Mouse (Mus musculus): ENCODE data around the gene Uck1.
"Not testable (repeated sequence)": the region's sequence is repeated elsewhere in the genome, so short reads cannot be mapped to it uniquely, and the experiment has no call there.

Gene Uck1

DNA sequence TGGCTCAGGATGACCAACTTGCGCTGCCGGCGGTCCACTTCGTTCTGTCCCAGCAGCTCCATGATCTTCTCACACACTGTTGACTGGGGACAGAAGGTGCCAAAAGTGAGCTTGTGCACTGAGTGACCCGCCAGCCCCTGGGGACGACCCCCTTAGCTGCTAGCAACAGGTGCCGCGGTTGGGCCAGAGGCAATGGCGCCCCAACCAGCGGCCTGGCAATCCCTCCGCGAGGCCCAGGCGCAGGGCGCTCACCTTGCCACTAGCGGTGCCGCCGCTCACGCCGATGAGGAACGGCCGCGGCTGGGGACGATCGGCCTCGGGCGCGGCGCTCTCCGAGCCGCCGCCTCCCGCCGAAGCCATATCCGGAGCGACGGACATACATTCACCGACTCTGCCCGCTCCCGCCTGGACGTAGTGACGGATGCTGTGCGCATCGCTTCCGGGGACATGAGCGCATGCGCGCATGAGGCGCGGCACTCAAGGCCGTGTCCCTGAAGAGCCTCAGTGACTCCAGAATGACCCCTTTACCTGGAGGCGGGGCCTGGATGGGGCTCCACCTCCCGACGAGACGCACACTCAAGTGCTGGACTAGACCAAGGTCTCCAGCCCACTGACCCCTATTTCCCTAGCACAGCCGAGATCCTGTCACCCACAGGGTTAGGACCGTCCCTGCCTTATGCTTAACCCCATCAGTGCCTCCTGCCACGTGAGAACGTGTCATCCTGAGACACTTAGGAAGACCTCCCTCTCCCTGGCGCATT is at the start of gene Uck1:
TSS of gene Uck1 (minus strand) at position 503 of the 761 bp plus-strand sequence.
- peak; percentile 88 for DNase-seq (ENCODE audit: low read depth)

DNA sequence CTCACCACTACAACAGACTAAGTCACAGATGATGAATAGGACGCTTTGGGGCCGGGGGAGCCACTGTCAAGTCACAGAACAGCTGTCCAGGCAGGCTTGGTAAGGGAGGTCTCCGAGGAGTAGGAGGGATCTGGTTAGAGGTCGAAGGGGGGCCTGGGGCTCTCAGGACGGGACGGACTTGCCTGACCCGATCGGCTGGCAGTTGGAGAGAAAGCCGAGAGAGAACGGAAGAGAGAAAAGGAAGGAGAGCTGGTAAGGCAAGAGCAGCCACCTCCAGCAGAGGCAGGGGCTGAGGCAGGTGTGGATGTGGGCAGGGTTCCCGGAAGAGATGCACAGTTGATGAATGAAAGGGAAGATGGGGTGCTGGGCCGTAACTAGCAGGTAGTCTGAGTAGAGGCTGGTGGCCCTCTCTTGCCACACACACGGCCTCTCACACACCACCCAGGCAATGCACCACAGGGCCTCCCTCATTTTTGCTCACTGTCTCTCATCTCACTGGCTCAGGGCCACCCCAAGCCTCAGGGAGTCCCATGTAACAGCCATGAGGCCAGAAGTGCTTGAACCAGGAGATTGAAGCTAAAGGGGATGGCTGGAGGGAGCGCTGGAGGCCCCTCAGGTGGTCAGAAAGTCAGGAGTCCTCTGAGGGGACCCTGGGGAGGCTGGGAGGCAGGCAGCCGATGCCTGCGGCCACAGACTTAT is 49.1 kb upstream of the Uck1 start:
- DNase-seq (ENCODE audit: low read depth): no peak

GRCm38 (mm10) chr2:32307941-32308760 is 48.2 kb upstream of the Uck1 start:
- peak; percentile 46 for DNase-seq (ENCODE audit: low read depth)

GRCm38 (mm10) chr2:32307247-32307798 is 47.4 kb upstream of the Uck1 start:
- no peak for DNase-seq (ENCODE audit: low read depth)

GRCm38 (mm10) chr2:32306176-32306575 is 46.2 kb upstream of the Uck1 start:
- no peak for DNase-seq (ENCODE audit: low read depth)

GRCm38 (mm10) chr2:32305668-32306067 is 45.7 kb upstream of the Uck1 start:
- DNase-seq (ENCODE audit: low read depth): no peak

GRCm38 (mm10) chr2:32304145-32304832 is 44.3 kb upstream of the Uck1 start:
- DNase-seq (ENCODE audit: low read depth): peak; percentile 45

GRCm38 (mm10) chr2:32302952-32303351 is 43.0 kb upstream of the Uck1 start:
- no peak for DNase-seq (ENCODE audit: low read depth)

GRCm38 (mm10) chr2:32299469-32299868 is 39.5 kb upstream of the Uck1 start:
- DNase-seq (ENCODE audit: low read depth): no peak

DNA sequence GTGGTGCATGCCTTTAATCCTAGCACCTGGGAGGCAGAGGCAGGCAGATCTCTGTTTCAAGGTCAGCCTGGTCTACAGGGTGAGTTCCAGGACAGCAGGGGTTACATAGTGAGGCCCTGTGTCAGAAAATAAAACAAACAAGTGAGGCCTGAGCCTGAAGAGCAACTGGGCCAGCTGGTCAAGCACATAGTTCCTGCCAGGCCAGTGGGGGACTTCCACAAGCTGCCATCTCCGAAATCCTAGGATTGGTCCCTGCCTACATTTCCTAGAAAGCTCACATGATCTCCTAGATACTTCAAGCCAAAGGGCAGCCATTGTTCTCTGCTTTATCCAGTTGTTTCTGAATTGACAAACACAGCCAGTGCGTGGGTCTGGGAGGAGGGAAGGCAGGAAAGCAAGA is 35.9 kb upstream of the Uck1 start:
- DNase-seq (ENCODE audit: low read depth): not testable (repeated sequence)

DNA sequence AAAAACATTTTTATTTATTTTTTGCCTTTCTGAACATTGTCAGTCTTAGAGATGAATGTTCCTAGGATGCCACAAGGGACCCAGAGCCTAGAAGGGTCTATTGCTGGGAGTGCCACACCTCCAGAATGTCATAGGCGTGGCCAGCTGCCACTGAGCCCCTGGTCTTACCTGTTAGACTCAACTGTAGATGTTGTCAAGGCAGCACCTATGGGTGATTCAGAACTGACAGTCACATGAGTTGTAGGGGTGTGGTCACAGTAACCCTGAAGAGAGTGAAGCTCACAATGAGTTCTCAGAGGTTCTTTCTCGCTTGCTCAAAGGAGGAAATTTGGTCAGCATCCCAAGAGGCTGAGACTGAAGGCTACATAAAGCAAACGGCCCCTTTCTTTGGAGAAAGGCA is 35.3 kb upstream of the Uck1 start:
- DNase-seq (ENCODE audit: low read depth): no peak

- no peak for DNase-seq (ENCODE audit: low read depth)
These were observed 34.4 kb upstream of the Uck1 start for GRCm38 (mm10) chr2:32294348-32294747.

- DNase-seq (ENCODE audit: low read depth): peak; percentile 65
These were observed 29.6 kb upstream of the Uck1 start for GRCm38 (mm10) chr2:32289578-32289977.

GRCm38 (mm10) chr2:32288371-32288931 is 28.5 kb upstream of the Uck1 start:
- peak; percentile 32 for DNase-seq (ENCODE audit: low read depth)

GRCm38 (mm10) chr2:32287923-32288367 is 28.0 kb upstream of the Uck1 start, which contains the start of gene Swi5:
Swi5 (minus strand) TSS chr2:32288075.
- DNase-seq (ENCODE audit: low read depth): peak; percentile 100

- DNase-seq (ENCODE audit: low read depth): no peak
These were observed 27.4 kb upstream of the Uck1 start, which contains the start of gene Golga2 for GRCm38 (mm10) chr2:32287334-32287840. Golga2 (plus strand) TSS chr2:32287384.

DNA sequence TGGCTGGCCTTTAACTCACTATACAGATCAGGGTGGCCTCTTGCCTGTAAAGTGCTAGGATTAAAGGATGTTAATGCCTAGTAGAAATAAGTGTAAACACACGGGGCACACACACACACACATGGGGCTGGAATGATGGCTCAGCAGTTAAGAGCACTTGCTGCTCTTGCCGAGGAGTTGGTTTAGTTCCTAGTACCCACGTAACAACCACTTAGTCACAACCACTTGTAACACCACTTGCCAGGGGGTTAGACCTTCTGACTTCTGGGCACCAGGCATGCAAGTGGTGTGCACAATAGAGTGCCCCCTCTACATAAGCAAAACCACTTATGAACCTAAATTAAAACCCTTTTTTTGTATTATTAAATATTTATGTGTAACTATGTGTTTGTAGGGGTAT is 24.0 kb upstream of the Uck1 start:
- no peak for DNase-seq (ENCODE audit: low read depth)

GRCm38 (mm10) chr2:32282727-32283126 is 22.8 kb upstream of the Uck1 start:
- DNase-seq (ENCODE audit: low read depth): peak; percentile 68

GRCm38 (mm10) chr2:32282289-32282688 is 22.3 kb upstream of the Uck1 start:
- DNase-seq (ENCODE audit: low read depth): no peak

- DNase-seq (ENCODE audit: low read depth): no peak
These were observed 15.9 kb upstream of the Uck1 start for GRCm38 (mm10) chr2:32275823-32276222.

GRCm38 (mm10) chr2:32260635-32261034 is 676 bp upstream of the Uck1 start:
- DNase-seq (ENCODE audit: low read depth): peak; percentile 85

Data from c-Kit-positive CD71-negative TER-119-negative erythroid progenitor cells, embryonic 14.5 days (primary cell).